Mouse (Mus musculus) small intestine, adult 10 weeks (tissue): ENCODE results near the gene Olfr143. TPM values are rescaled to one million over a fixed set of nuclear protein-coding genes. Genes with fewer than 3 reads are reported as not detected.

Experiments
- polyA plus RNA-seq: library from polyadenylated mRNA; stranded (reverse); fragments of 350-450 nt; fragmentation: Illumina TruSeq; extraction: RNeasy Lipid Tissue Mini Kit (QIAGEN cat#74804); gene quantifications from one replicate; pipeline ENCODE4 v1.2.3, GENCODE M21; 2014; ENCODE audit warnings: low replicate concordance

Olfr143 gene
- polyA plus RNA-seq: not detected

DNA sequence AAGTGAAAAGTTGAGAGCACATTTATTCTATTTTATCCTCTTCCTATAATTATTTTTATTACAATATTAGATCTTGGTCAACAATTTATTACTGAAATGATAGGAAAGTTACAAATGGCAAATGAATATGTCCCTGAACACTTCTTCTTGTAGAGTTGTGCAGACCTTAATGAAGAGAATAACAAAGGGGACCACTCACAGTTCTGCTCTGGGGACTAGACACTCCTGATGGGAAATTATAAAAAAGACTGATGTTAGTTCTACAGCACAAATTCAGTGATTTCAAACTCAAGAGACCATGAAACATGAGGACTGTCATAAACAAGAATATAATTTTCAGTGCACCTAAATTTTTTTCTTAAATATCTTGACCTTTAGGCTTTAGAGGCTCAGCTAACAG, at the start of gene Olfr143:
Gene Olfr143 (plus strand): TSS at position 301 of the 400 bp plus-strand sequence.

GRCm38 (mm10) chr9:38208065-38208464, 44.5 kb upstream of the Olfr143 start, which contains the start of gene Olfr893:
TSS of gene Olfr893 (plus strand) at chr9:38208365.

DNA sequence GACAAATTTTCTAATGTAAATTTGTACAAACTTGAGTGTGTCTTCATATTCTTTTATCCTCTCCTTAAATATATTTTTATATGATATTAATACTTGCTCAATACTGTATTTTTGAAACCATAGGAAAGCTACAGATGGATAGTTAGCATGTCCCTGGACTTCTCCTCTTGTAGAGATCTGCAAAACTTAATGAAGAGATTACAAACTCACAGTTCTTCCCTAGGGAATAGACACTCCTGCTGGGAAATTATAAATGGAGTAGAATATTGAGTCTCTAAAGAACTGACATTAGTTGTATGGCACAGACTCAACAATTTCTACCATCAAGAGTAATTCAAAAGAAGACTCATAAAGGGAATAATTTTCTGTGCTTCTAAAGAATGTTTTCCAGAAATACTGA, 34.8 kb upstream of the Olfr143 start, which contains the start of gene Olfr894:
Gene Olfr894 (plus strand): TSS at position 301 of the 400 bp plus-strand sequence.

GRCm38 (mm10) chr9:38267551-38267950, 15.0 kb downstream of the Olfr143 start, which contains the start of gene Olfr895:
TSS of gene Olfr895 (plus strand) at chr9:38267851.

DNA sequence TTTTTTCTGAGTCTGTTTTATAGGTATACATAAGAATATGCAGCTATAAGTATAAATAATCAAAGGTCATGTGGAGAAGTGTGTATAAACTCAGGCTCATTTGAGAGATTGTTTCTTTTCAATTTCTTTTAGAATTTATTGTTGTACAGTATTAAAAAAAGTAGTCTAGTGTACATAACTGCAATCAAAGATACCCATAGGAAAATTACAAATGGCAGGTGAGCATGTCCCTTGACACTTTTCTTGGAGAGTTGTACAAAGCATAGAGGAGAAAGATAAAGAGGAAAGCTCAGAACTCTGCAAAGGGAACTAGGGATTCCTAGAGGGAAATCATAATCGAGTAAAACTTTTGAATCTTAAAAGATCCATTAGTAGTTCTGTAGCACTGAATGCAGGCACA, 38.2 kb downstream of the Olfr143 start, which contains the start of gene Olfr896-ps1:
Gene Olfr896-ps1 (plus strand): TSS at position 301 of the 400 bp plus-strand sequence.

Other genes with a start within 250 kb of the Olfr143 start
- not detected for gene Olfr883, start 227.0 kb upstream of the Olfr143 start, polyA plus RNA-seq
- not detected for gene Olfr884, start 206.2 kb upstream of the Olfr143 start, polyA plus RNA-seq
- not detected for gene Olfr885, start 191.5 kb upstream of the Olfr143 start, polyA plus RNA-seq
- not detected for gene Olfr887, start 168.7 kb upstream of the Olfr143 start, polyA plus RNA-seq
- not detected for gene Olfr888, start 144.6 kb upstream of the Olfr143 start, polyA plus RNA-seq
- gene Olfr889, start 137.6 kb upstream of the Olfr143 start, polyA plus RNA-seq: not detected
- gene Olfr890, start 110.3 kb upstream of the Olfr143 start, polyA plus RNA-seq: not detected
- not detected for gene Olfr891, start 72.0 kb upstream of the Olfr143 start, polyA plus RNA-seq
- gene Olfr893, start 44.4 kb upstream of the Olfr143 start, polyA plus RNA-seq: not detected
- gene Olfr894, start 34.7 kb upstream of the Olfr143 start, polyA plus RNA-seq: not detected
- not detected for gene Olfr895, start 15.1 kb downstream of the Olfr143 start, polyA plus RNA-seq
- not detected for gene Olfr896-ps1, start 38.3 kb downstream of the Olfr143 start, polyA plus RNA-seq
- not detected for gene Olfr25, start 76.3 kb downstream of the Olfr143 start, polyA plus RNA-seq
- not detected for gene Olfr898, start 95.6 kb downstream of the Olfr143 start, polyA plus RNA-seq
- gene Olfr250, start 114.1 kb downstream of the Olfr143 start, polyA plus RNA-seq: not detected
- gene Olfr251, start 124.3 kb downstream of the Olfr143 start, polyA plus RNA-seq: not detected
- gene Olfr147, start 148.9 kb downstream of the Olfr143 start, polyA plus RNA-seq: not detected
- gene Olfr901, start 176.7 kb downstream of the Olfr143 start, polyA plus RNA-seq: not detected
- not detected for gene Olfr902, start 194.9 kb downstream of the Olfr143 start, polyA plus RNA-seq
- not detected for gene Olfr904, start 210.4 kb downstream of the Olfr143 start, polyA plus RNA-seq
- not detected for gene Olfr905, start 218.3 kb downstream of the Olfr143 start, polyA plus RNA-seq
- gene Olfr906, start 234.3 kb downstream of the Olfr143 start, polyA plus RNA-seq: not detected
- gene Olfr907, start 243.0 kb downstream of the Olfr143 start, polyA plus RNA-seq: not detected